Mouse (Mus musculus) bone marrow, adult 2 months (tissue): ENCODE measurements around the gene Tdrd5. TPM values are rescaled to one million over a fixed set of nuclear protein-coding genes. Genes with fewer than 3 reads are reported as not detected.
"Not testable (repeated sequence)": the region's sequence is repeated elsewhere in the genome, so short reads cannot be mapped to it uniquely, and the experiment has no call there.

Experiments
- H3K27ac ChIP-seq: fragments of 200-500 bp; 2 replicates; pipeline ENCODE4 v1.5.1; 2012; ENCODE audit warnings: low read depth, mild to moderate bottlenecking, control low read depth, inconsistent platforms, low read length; ENCODE audit not compliant: control insufficient read depth, poor library complexity, insufficient read depth
- H3K4me1 ChIP-seq: fragments of 200-500 bp; 2 replicates; pipeline ENCODE4 v1.6.1; 2011; ENCODE audit warnings: low read length; ENCODE audit not compliant: control insufficient read depth, insufficient read depth
- H3K4me3 ChIP-seq: fragments of 200-500 bp; replicated peaks from 2 replicates; pipeline ENCODE3; 2011; ENCODE audit warnings: mild to moderate bottlenecking, low read depth, low read length, control low read depth; ENCODE audit not compliant: control insufficient read depth
- CTCF ChIP-seq: fragments of 200-500 bp; IDR thresholded peaks from 2 replicates; pipeline ENCODE4 v1.5.1; 2011; ENCODE audit warnings: low read length, control low read depth; ENCODE audit not compliant: control insufficient read depth, insufficient read depth
- POLR2A ChIP-seq: fragments of 200-500 bp; IDR thresholded peaks from 2 replicates; pipeline ENCODE4 v1.6.1; 2011; ENCODE audit warnings: low read depth, mild to moderate bottlenecking, control low read depth, low read length, borderline replicate concordance; ENCODE audit not compliant: control insufficient read depth
- WGBS: fragments of 180-500 bp; shearing (Covaris S2); methylation state at CpG from one replicate; pipeline ENCODE4 v1.1.7; 2018; 5-methylcytosine and 5-hydroxymethylcytosine counted together
- polyA plus RNA-seq: library from polyadenylated mRNA; stranded (reverse); fragments of >200 nt; gene quantifications from 2 replicates; pipeline ENCODE4 v1.2.4, GENCODE M21; 2011; ENCODE audit warnings: low replicate concordance; ENCODE audit not compliant: missing spikeins, insufficient read depth, insufficient read length

Gene Tdrd5
- polyA plus RNA-seq, 1 experiment: not detected

DNA sequence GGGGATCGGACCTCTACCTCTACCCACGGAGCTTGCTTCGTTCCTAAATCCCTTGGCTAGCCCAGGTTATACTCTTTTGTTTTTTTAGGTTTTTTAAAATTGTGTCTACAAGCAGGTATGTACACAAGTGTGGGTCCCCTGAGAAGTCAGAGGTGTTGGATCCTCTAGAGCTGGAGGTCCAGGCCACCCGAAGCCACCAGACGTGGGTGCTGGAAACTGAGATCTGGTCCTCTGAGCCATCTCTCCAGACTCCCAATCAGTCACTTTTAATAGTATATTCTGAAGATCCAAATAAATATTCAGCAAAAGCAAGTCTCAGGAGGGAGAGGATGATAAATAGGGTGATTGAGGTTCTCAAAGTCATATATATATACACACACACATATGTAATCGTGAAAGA is 13.4 kb downstream of the Tdrd5 start:
- Histone ChIP-seq H3K4me1 (no peaks in the 10 kb centered on the region), H3K4me3 (no peak overlapping the region), H3K27ac (no peak overlapping the region)
- 89% methylated on average over 6 of the region's 6 CpGs for WGBS
- TF ChIP-seq CTCF (no peak), POLR2A (no peak)

DNA sequence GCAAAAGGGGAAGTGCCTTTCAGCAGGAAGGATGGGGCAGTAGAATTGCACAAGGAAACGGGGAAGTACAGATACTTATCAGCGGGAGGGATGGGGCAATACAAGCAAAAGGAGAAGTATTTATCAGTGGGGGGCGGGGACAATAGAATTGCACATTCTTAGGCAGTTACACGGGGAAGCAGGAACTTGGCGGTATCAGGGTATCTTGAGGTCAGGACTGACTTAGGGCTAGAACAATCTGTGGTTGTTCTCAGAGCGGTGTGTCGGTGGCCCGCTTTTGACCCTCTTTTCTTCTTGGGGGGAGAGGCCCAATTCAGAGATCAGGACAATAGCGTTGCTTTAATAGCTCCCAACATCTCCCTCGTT is 14.3 kb downstream of the Tdrd5 start:
- not testable (repeated sequence) for H3K4me3 ChIP-seq, H3K4me1 ChIP-seq, H3K27ac ChIP-seq
- 31% methylated on average over 10 of the region's 10 CpGs for WGBS

DNA sequence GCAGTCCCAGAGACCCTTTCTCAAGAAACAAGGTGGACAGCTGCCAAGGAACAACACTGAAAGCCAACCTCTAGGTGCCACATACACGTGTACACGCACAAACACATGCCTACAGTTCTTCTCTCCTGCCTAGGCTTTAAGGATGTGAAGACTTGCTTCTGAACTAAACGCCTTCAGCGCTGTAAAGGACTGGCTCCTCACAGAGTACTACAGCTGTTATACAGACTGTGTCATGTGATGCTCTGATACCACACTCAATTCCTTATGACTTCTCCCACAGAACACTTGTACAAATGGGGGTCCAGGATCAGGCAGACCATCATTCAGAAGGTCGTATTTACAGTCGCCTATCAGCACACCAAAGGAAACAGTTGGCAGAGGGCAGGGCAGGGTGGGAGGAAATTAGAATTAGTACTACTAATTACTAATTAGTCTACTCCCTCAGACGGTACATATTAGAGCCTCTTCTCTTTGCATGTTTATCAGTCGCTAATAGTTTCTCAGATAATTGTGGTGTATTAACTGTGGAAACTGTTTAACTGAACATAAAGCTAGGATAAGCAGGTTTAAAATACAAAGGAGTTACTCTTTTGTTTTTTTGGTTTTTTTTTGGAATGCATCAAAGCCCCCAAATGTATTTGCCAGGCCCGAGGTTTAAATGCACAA is 14.8 kb downstream of the Tdrd5 start:
- WGBS: 71% methylated on average over 9 of the region's 9 CpGs
- H3K27ac ChIP-seq: no peak overlapping the region
- TF ChIP-seq CTCF: no peak
- no peak for TF ChIP-seq POLR2A
- H3K4me3 ChIP-seq: no peak overlapping the region
- H3K4me1 ChIP-seq: no peaks in the 10 kb centered on the region

DNA sequence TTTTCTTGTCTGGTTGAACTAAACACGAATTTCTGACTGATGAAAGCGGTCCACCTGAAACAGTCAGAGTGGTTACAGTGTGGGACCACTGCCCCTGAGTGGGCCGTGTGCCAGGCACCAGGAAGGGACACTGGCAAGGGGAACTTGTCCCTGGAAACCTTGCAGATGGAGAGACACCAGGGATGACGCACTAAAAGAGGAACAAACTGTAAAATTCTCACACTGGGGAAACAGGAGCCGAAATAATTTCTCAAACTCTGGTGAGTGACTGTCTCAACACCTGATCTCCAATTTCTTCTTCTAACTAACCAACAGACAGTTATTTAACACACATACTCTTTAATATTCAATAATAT is 17.9 kb downstream of the Tdrd5 start:
- H3K4me1 ChIP-seq: no peaks in the 10 kb centered on the region
- H3K4me3 ChIP-seq: no peak overlapping the region
- WGBS: 32% methylated on average over 5 of the region's 5 CpGs
- no peak for TF ChIP-seq POLR2A
- no peak for TF ChIP-seq CTCF
- no peak overlapping the region for H3K27ac ChIP-seq

DNA sequence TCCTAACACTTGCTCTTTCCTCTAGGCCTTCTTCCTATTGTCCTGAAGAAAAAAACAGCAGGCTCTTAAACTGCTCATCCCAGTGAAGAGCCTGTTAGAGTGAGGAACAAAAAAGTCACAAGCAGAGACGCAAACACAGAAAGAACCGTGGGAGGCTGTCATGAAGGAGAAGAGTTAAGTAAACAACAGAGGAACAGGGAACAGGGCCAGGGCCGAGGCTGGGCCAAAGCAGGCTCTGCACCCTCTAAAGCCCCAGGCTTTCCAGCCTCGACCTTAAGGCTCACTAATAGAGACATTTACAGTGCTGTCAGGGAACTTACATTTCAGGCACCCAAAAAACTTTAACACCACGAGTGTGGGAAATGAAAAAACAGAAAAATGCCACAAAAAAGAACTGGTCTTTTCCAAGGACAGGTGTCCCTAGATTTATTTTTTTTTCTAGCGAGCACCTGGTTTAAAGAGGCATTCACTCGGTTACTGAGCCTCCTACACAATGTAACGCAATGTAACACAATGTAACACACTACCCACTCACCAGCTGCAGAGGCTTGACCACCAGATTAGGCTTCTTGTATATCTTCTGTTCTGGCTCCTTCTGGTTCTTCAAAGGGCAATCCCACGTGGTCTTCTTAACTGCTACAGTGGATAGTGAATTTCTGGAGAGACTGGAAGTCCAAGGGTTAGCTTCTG is 18.5 kb downstream of the Tdrd5 start:
- TF ChIP-seq CTCF: no peak
- no peak for TF ChIP-seq POLR2A
- H3K4me3 ChIP-seq: no peak overlapping the region
- no peaks in the 10 kb centered on the region for H3K4me1 ChIP-seq
- 37% methylated on average over 9 of the region's 9 CpGs for WGBS
- no peak overlapping the region for H3K27ac ChIP-seq

DNA sequence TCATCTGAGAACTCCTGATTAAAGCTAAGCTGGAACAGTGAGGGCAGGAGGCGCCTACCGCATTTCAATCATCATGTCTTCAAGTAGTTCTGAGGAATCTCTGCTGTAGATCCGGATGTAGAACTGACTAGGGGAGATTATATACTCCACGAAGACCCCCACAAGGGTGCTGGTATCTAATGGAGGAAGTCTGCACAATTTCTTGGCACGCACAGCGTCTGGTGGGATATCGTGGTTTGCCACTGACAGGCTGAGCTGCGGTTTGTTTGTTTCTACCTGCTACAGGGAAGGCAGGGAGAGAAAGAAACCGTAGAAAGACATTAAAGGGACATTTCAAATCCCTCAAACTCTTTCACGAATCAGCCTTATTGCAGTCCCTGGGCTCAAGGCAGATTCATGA is 19.3 kb downstream of the Tdrd5 start:
- H3K4me3 ChIP-seq: no peak overlapping the region
- no peak overlapping the region for H3K27ac ChIP-seq
- H3K4me1 ChIP-seq: no peaks in the 10 kb centered on the region
- WGBS: 11% methylated on average over 10 of the region's 10 CpGs
- no peak for TF ChIP-seq CTCF
- no peak for TF ChIP-seq POLR2A

DNA sequence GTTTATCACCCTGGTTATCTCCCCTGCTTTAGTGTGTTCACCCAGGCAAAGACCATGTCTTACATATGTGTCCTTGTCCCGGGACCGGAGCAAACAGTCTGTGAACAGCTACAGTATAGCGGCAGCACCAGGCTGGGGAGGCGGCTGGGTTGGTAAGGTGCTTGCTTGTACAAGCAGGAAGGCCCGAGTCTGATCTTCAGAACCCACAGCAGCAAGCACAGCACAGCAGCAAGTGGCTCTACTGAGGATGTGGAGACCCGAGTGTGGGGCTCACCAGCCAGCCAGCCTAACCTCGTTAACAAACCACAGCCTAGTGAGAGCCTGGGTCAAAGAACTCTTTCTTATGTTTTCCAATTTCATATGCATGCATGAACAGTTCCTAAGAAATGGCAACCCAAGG is 23.3 kb downstream of the Tdrd5 start:
- H3K4me3 ChIP-seq: no peak overlapping the region
- 55% methylated on average over 7 of the region's 7 CpGs for WGBS
- TF ChIP-seq CTCF: no peak
- no peak for TF ChIP-seq POLR2A
- no peak overlapping the region for H3K27ac ChIP-seq
- H3K4me1 ChIP-seq: no peaks in the 10 kb centered on the region

DNA sequence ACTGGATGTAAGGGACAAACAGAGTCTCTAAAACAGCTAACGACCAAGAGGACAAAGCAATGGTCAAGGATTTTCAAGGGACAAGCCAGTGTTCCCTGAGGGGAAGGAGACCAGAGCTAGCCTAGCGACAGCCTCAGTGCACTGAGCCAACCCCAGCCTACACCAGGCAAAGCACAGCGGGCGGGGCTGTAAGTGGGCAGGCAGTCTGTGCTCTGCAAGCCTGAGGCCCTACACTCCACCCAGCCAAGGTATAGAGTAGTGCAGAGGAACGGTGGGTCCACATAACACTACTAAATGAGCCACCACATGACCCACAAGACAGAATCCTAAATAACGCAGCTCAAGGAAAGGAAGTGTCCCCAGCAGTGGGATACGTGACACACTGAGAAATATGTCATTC is 29.8 kb downstream of the Tdrd5 start:
- WGBS: 72% methylated on average over 7 of the region's 7 CpGs
- Histone ChIP-seq H3K27ac (no peak overlapping the region), H3K4me3 (no peak overlapping the region), H3K4me1 (no peaks in the 10 kb centered on the region)
- no peak for TF ChIP-seq CTCF
- TF ChIP-seq POLR2A: no peak

DNA sequence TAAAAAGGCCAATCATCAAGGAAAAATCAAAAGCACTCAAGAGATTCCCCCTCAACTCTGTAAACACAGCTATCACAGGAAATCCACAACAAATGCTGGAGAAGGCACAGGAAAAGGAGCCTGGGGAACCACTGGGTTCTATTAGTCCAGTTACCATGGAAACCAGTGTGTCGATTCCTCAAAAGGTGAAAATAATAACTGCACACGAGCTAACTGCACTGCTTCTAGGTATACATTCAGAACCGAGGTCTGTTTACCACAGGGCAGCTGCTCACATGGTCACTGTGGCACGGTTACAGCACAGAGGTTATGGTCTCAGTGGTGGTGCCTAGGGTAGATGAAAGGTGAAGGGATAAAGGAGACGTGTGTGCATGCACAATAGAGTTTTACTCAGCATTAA is 31.8 kb downstream of the Tdrd5 start:
- Histone ChIP-seq H3K4me1 (no peaks in the 10 kb centered on the region), H3K4me3 (no peak overlapping the region), H3K27ac (no peak overlapping the region)
- WGBS: 34% methylated on average over 5 of the region's 5 CpGs
- TF ChIP-seq POLR2A (no peak), CTCF (no peak)
